Mouse (Mus musculus): ENCODE data around the gene Grk1. TPM values are rescaled to one million over a fixed set of nuclear protein-coding genes. Genes with fewer than 3 reads are reported as not detected.

Grk1 gene
- total RNA-seq, 2 experiments from 2014 or later = not detected

- DNase-seq = no peak
Observed at GRCm38 (mm10) chr8:13430412-13430811, 25.5 kb downstream of the Grk1 start.

GRCm38 (mm10) chr8:13430866-13431265, 26.0 kb downstream of the Grk1 start:
- no peak for DNase-seq

GRCm38 (mm10) chr8:13433130-13433529, 28.2 kb downstream of the Grk1 start:
- DNase-seq = no peak

GRCm38 (mm10) chr8:13434889-13435288, 30.0 kb downstream of the Grk1 start, which contains the start of gene Tmem255b:
Gene Tmem255b, plus strand, starts transcription at chr8:13435189.
- DNase-seq = no peak

- no peak for DNase-seq
Observed at GRCm38 (mm10) chr8:13436052-13436451, 31.2 kb downstream of the Grk1 start.

GRCm38 (mm10) chr8:13437531-13437930, 32.6 kb downstream of the Grk1 start:
- no peak for DNase-seq

- no peak for DNase-seq
Observed at GRCm38 (mm10) chr8:13442152-13442551, 37.3 kb downstream of the Grk1 start.

- no peak for DNase-seq
Observed at GRCm38 (mm10) chr8:13446456-13446855, 41.6 kb downstream of the Grk1 start.

- DNase-seq = peak; percentile 66 to 77
Observed at GRCm38 (mm10) chr8:13448145-13448544, 43.3 kb downstream of the Grk1 start.

GRCm38 (mm10) chr8:13451747-13452277, 46.9 kb downstream of the Grk1 start:
- no peak for DNase-seq

- DNase-seq = no peak
Observed at GRCm38 (mm10) chr8:13454341-13455113, 49.6 kb downstream of the Grk1 start.

GRCm38 (mm10) chr8:13455295-13455694, 50.4 kb downstream of the Grk1 start:
- DNase-seq = peak; percentile 78 to 84

- no peak for DNase-seq
Observed at GRCm38 (mm10) chr8:13459431-13459830, 54.5 kb downstream of the Grk1 start.

- peak; percentile 71 to 81 for DNase-seq
Observed at GRCm38 (mm10) chr8:13461085-13461765, 56.3 kb downstream of the Grk1 start.

- peak; percentile 83 to 85 for DNase-seq
Observed at GRCm38 (mm10) chr8:13461843-13462242, 57.0 kb downstream of the Grk1 start.

GRCm38 (mm10) chr8:13462392-13462791, 57.5 kb downstream of the Grk1 start:
- peak; percentile 83 to 86 for DNase-seq

- no peak for DNase-seq
Observed at GRCm38 (mm10) chr8:13465324-13465723, 60.4 kb downstream of the Grk1 start.

GRCm38 (mm10) chr8:13466989-13467388, 62.1 kb downstream of the Grk1 start:
- peak; percentile 42 to 50 for DNase-seq

- no peak for DNase-seq
Observed at GRCm38 (mm10) chr8:13468737-13469136, 63.9 kb downstream of the Grk1 start.

- DNase-seq = no peak
Observed at GRCm38 (mm10) chr8:13471484-13471883, 66.6 kb downstream of the Grk1 start.
